Mouse (Mus musculus): ENCODE results near the gene Ascl3.
A peak's percentile ranks its signal among the peaks of the same experiment; 100 is the strongest.

The Ascl3 gene

GRCm38 (mm10) chr7:109710069-109710468 is 21.5 kb downstream of the Ascl3 start:
- DNase-seq (ENCODE audit: low read depth, low spot score), result no peak

- DNase-seq (ENCODE audit: low read depth, low spot score), result peak; percentile 40
These were observed 22.6 kb downstream of the Ascl3 start for GRCm38 (mm10) chr7:109708961-109709382.

GRCm38 (mm10) chr7:109707023-109707785 is 24.3 kb downstream of the Ascl3 start:
- peak; percentile 31 for DNase-seq (ENCODE audit: low read depth, low spot score)

GRCm38 (mm10) chr7:109704461-109704860 is 27.1 kb downstream of the Ascl3 start:
- DNase-seq (ENCODE audit: low read depth, low spot score), result no peak

GRCm38 (mm10) chr7:109704016-109704377 is 27.5 kb downstream of the Ascl3 start:
- DNase-seq (ENCODE audit: low read depth, low spot score), result no peak

- DNase-seq (ENCODE audit: low read depth, low spot score), result peak; percentile 97
These were observed 28.1 kb downstream of the Ascl3 start, which contains the start of the genes St5 and Akip1 for GRCm38 (mm10) chr7:109703190-109704015. St5 (minus strand) TSS chr7:109703605. Akip1 (plus strand) TSS chr7:109703690.

GRCm38 (mm10) chr7:109702721-109703120 is 28.8 kb downstream of the Ascl3 start:
- no peak for DNase-seq (ENCODE audit: low read depth, low spot score)

- DNase-seq (ENCODE audit: low read depth, low spot score), result no peak
These were observed 31.3 kb downstream of the Ascl3 start for GRCm38 (mm10) chr7:109700213-109700612.

- DNase-seq (ENCODE audit: low read depth, low spot score), result no peak
These were observed 36.2 kb downstream of the Ascl3 start for GRCm38 (mm10) chr7:109695339-109695726.

- no peak for DNase-seq (ENCODE audit: low read depth, low spot score)
These were observed 36.8 kb downstream of the Ascl3 start for GRCm38 (mm10) chr7:109694576-109695338.

- DNase-seq (ENCODE audit: low read depth, low spot score), result no peak
These were observed 40.6 kb downstream of the Ascl3 start for GRCm38 (mm10) chr7:109690961-109691360.

- no peak for DNase-seq (ENCODE audit: low read depth, low spot score)
These were observed 41.4 kb downstream of the Ascl3 start for GRCm38 (mm10) chr7:109690101-109690500.

- DNase-seq (ENCODE audit: low read depth, low spot score), result no peak
These were observed 44.9 kb downstream of the Ascl3 start for GRCm38 (mm10) chr7:109686585-109687128.

GRCm38 (mm10) chr7:109680879-109681278 is 50.6 kb downstream of the Ascl3 start:
- DNase-seq (ENCODE audit: low read depth, low spot score), result no peak

GRCm38 (mm10) chr7:109680284-109680683 is 51.2 kb downstream of the Ascl3 start:
- no peak for DNase-seq (ENCODE audit: low read depth, low spot score)
